Mouse (Mus musculus): ENCODE data around the gene Slc13a3. TPM values are rescaled to one million over a fixed set of nuclear protein-coding genes. Genes with fewer than 3 reads are reported as not detected.

The Slc13a3 gene
- total RNA-seq, 2 experiments from 2014 or later: 6.9 to 10.7 TPM

- no peak for DNase-seq
Observed at GRCm38 (mm10) chr2:165475850-165476249, 2.8 kb upstream of the Slc13a3 start.

GRCm38 (mm10) chr2:165475412-165475811 lies 2.4 kb upstream of the Slc13a3 start:
- no peak for DNase-seq

- no peak for DNase-seq
Observed at GRCm38 (mm10) chr2:165471943-165472342, 1.1 kb downstream of the Slc13a3 start.

- DNase-seq: no peak
Observed at GRCm38 (mm10) chr2:165470167-165470566, 2.9 kb downstream of the Slc13a3 start.

GRCm38 (mm10) chr2:165467824-165468452 lies 5.1 kb downstream of the Slc13a3 start:
- no peak for DNase-seq

- no peak for DNase-seq
Observed at GRCm38 (mm10) chr2:165459663-165460062, 13.4 kb downstream of the Slc13a3 start.

- no peak for DNase-seq
Observed at GRCm38 (mm10) chr2:165458189-165458588, 14.8 kb downstream of the Slc13a3 start.

- DNase-seq: no peak
Observed at GRCm38 (mm10) chr2:165456710-165457109, 16.3 kb downstream of the Slc13a3 start.

- DNase-seq: no peak
Observed at GRCm38 (mm10) chr2:165452730-165453693, 20.0 kb downstream of the Slc13a3 start.

GRCm38 (mm10) chr2:165448475-165448874 lies 24.6 kb downstream of the Slc13a3 start:
- DNase-seq: no peak

- DNase-seq: no peak
Observed at GRCm38 (mm10) chr2:165444861-165445260, 28.2 kb downstream of the Slc13a3 start.

GRCm38 (mm10) chr2:165442981-165443380 lies 30.0 kb downstream of the Slc13a3 start:
- no peak for DNase-seq

GRCm38 (mm10) chr2:165441613-165442012 lies 31.4 kb downstream of the Slc13a3 start:
- DNase-seq: no peak

- no peak for DNase-seq
Observed at GRCm38 (mm10) chr2:165439613-165440012, 33.4 kb downstream of the Slc13a3 start.

GRCm38 (mm10) chr2:165438881-165439280 lies 34.1 kb downstream of the Slc13a3 start:
- DNase-seq: no peak

- no peak for DNase-seq
Observed at GRCm38 (mm10) chr2:165428694-165429093, 44.3 kb downstream of the Slc13a3 start.

GRCm38 (mm10) chr2:165420195-165420594 lies 52.8 kb downstream of the Slc13a3 start:
- DNase-seq: no peak

- peak; percentile 53 to 63 for DNase-seq
Observed at GRCm38 (mm10) chr2:165419670-165420111, 53.3 kb downstream of the Slc13a3 start.

- no peak for DNase-seq
Observed at GRCm38 (mm10) chr2:165418577-165418976, 54.5 kb downstream of the Slc13a3 start.

GRCm38 (mm10) chr2:165417291-165417690 lies 55.7 kb downstream of the Slc13a3 start:
- DNase-seq: peak; percentile 80 to 82

- DNase-seq: no peak
Observed at GRCm38 (mm10) chr2:165415795-165416194, 57.2 kb downstream of the Slc13a3 start.

- DNase-seq: no peak
Observed at GRCm38 (mm10) chr2:165415141-165415721, 57.8 kb downstream of the Slc13a3 start.

- DNase-seq: no peak
Observed at GRCm38 (mm10) chr2:165414321-165414720, 58.7 kb downstream of the Slc13a3 start.
